Mouse (Mus musculus) kidney, adult 2 months (tissue): ENCODE results near the gene Gsg1. TPM values are rescaled to one million over a fixed set of nuclear protein-coding genes. Genes with fewer than 3 reads are reported as not detected.

Source experiments
- DNase-seq: peaks from one replicate; pipeline ENCODE4 v3.0.0; 2021
- H3K27ac ChIP-seq: fragments of 200-500 bp; 2 replicates; pipeline ENCODE4 v1.5.1; 2012; ENCODE audit warnings: low read depth, low read length, control low read depth, inconsistent platforms; ENCODE audit not compliant: insufficient read depth
- H3K27me3 ChIP-seq: fragments of 200-500 bp; replicated peaks from 2 replicates; pipeline ENCODE4 v1.6.1; 2012; ENCODE audit warnings: mild to moderate bottlenecking, moderate library complexity, low read length, inconsistent platforms; ENCODE audit not compliant: control insufficient read depth, insufficient read depth
- H3K36me3 ChIP-seq: fragments of 200-500 bp; 2 replicates; pipeline ENCODE4 v1.6.1; 2012; ENCODE audit warnings: mild to moderate bottlenecking, moderate library complexity, low read length, inconsistent platforms; ENCODE audit not compliant: control insufficient read depth, insufficient read depth
- H3K4me1 ChIP-seq: fragments of 200-500 bp; 2 replicates; pipeline ENCODE4 v1.6.1; 2011; ENCODE audit warnings: low read length; ENCODE audit not compliant: control insufficient read depth, insufficient read depth
- H3K4me3 ChIP-seq: fragments of 200-500 bp; 2 replicates; pipeline ENCODE4 v1.5.1; 2011; ENCODE audit warnings: mild to moderate bottlenecking, low read depth, low read length, control low read depth; ENCODE audit not compliant: insufficient read depth
- CTCF ChIP-seq: fragments of 200-500 bp; conservative IDR thresholded peaks from 2 replicates; pipeline ENCODE4 v1.5.1; 2011; ENCODE audit warnings: low read depth, mild to moderate bottlenecking, control low read depth, low read length, moderate library complexity, mixed read lengths; ENCODE audit not compliant: insufficient read depth, insufficient read length
- POLR2A ChIP-seq: fragments of 200-500 bp; IDR thresholded peaks from one replicate; pipeline ENCODE4 v1.6.1; 2011; ENCODE audit warnings: low read depth, low read length, control low read depth
- WGBS: fragments of 180-500 bp; shearing (Covaris S2); methylation state at CpG from one replicate; pipeline ENCODE4 v1.1.7; 2018; 5-methylcytosine and 5-hydroxymethylcytosine counted together
- polyA plus RNA-seq: library from polyadenylated mRNA; depleted of rRNA; stranded (reverse); fragments of >200 nt; gene quantifications from 2 replicates; pipeline ENCODE4 v1.2.3, GENCODE M21; 2012

Gsg1 gene
- polyA plus RNA-seq, 1 experiment, result 0.55 TPM

- TF ChIP-seq POLR2A (no peak), CTCF (no peak)
- H3K36me3 ChIP-seq, result no peaks in the 10 kb centered on the region
- H3K4me3 ChIP-seq, result no peak overlapping the region
- H3K27me3 ChIP-seq, result no peaks in the 10 kb centered on the region
- no peak overlapping the region for H3K27ac ChIP-seq
- no peak for DNase-seq
- 95% methylated on average over 6 of the region's 6 CpGs for WGBS
- no peaks in the 10 kb centered on the region for H3K4me1 ChIP-seq
Measured at GRCm38 (mm10) chr6:135260435-135260834, 6.3 kb upstream of the Gsg1 start.

GRCm38 (mm10) chr6:135252728-135253077 is 1.4 kb downstream of the Gsg1 start:
- Histone ChIP-seq H3K36me3 (no peaks in the 10 kb centered on the region), H3K27me3 (no peaks in the 10 kb centered on the region), H3K27ac (no peak overlapping the region), H3K4me3 (peak overlapping the region; percentile 7; the same call in 1 of the 2 replicates), H3K4me1 (no peaks in the 10 kb centered on the region)
- TF ChIP-seq CTCF (no peak), POLR2A (no peak)
- DNase-seq, result peak; percentile 89
- WGBS, result 12% methylated on average over 16 of the region's 16 CpGs

- H3K4me3 ChIP-seq, result peak overlapping the region; percentile 16; the same call in 1 of the 2 replicates
Measured at GRCm38 (mm10) chr6:135251849-135252727, 2.1 kb downstream of the Gsg1 start.

GRCm38 (mm10) chr6:135250926-135251699 is 3.0 kb downstream of the Gsg1 start:
- Histone ChIP-seq H3K4me1 (no peaks in the 10 kb centered on the region), H3K36me3 (no peaks in the 10 kb centered on the region), H3K27ac (no peak overlapping the region), H3K4me3 (no peak overlapping the region), H3K27me3 (no peaks in the 10 kb centered on the region)
- TF ChIP-seq POLR2A (no peak), CTCF (no peak)
- no peak for DNase-seq
- WGBS, result 67% methylated on average over 19 of the region's 19 CpGs

More at GRCm38 (mm10) chr6:135251849-135252727, 2.1 kb downstream of the Gsg1 start:
- 53% methylated on average over 24 of the region's 24 CpGs for WGBS
- no peaks in the 10 kb centered on the region for H3K36me3 ChIP-seq
- H3K27me3 ChIP-seq, result no peaks in the 10 kb centered on the region
- TF ChIP-seq POLR2A (no peak), CTCF (no peak)
- DNase-seq, result peak; percentile 12
- H3K27ac ChIP-seq, result peak overlapping the region; percentile 57
- no peaks in the 10 kb centered on the region for H3K4me1 ChIP-seq

GRCm38 (mm10) chr6:135249846-135250531 is 4.2 kb downstream of the Gsg1 start:
- WGBS, result 14% methylated on average over 19 of the region's 19 CpGs
- no peak overlapping the region for H3K27ac ChIP-seq

GRCm38 (mm10) chr6:135247861-135248260 is 6.3 kb downstream of the Gsg1 start:
- Histone ChIP-seq H3K4me1 (no peaks in the 10 kb centered on the region), H3K27ac (no peak overlapping the region), H3K36me3 (no peaks in the 10 kb centered on the region), H3K4me3 (no peak overlapping the region), H3K27me3 (no peaks in the 10 kb centered on the region)
- DNase-seq, result no peak
- TF ChIP-seq CTCF (no peak), POLR2A (no peak)
- WGBS, result 51% methylated on average over 6 of the region's 6 CpGs

More at GRCm38 (mm10) chr6:135249846-135250531, 4.2 kb downstream of the Gsg1 start:
- DNase-seq, result peak; percentile 71
- H3K4me3 ChIP-seq, result no peak overlapping the region
- H3K36me3 ChIP-seq, result no peaks in the 10 kb centered on the region
- no peaks in the 10 kb centered on the region for H3K27me3 ChIP-seq
- no peaks in the 10 kb centered on the region for H3K4me1 ChIP-seq
- TF ChIP-seq POLR2A, result no peak
- peak; percentile 95 for TF ChIP-seq CTCF
